Mouse (Mus musculus) midbrain, embryonic 16.5 days (tissue): ENCODE data around the gene Tbc1d1. TPM values are rescaled to one million over a fixed set of nuclear protein-coding genes. Genes with fewer than 3 reads are reported as not detected.
"Not testable (repeated sequence)": the region's sequence is repeated elsewhere in the genome, so short reads cannot be mapped to it uniquely, and the experiment has no call there.

Experiments
- ATAC-seq: fragments of 200-750 bp; cut with Nextera tagmentation; 2 replicates; pipeline ENCODE4 v1.8.0; 2017; ENCODE audit warnings: moderate TSS enrichment
- H3K27ac ChIP-seq: fragments of 300-500 bp; sonication (generic); 2 replicates; pipeline ENCODE4 v1.5.1; 2014; ENCODE audit warnings: mild to moderate bottlenecking, low read length, mixed read lengths
- H3K27me3 ChIP-seq: fragments of 300-500 bp; sonication (generic); 2 replicates; pipeline ENCODE4 v1.6.1; 2014; ENCODE audit warnings: low read depth, low read length, mixed read lengths; ENCODE audit not compliant: control insufficient read depth, insufficient read depth
- H3K36me3 ChIP-seq: fragments of 300-500 bp; sonication (generic); 2 replicates; pipeline ENCODE4 v1.6.1; 2014; ENCODE audit warnings: mild to moderate bottlenecking, low read length, moderate library complexity, mixed read lengths; ENCODE audit not compliant: control insufficient read depth, insufficient read depth
- H3K4me1 ChIP-seq: fragments of 300-500 bp; sonication (generic); 2 replicates; pipeline ENCODE4 v1.6.1; 2014; ENCODE audit warnings: mild to moderate bottlenecking, low read length, mixed read lengths; ENCODE audit not compliant: control insufficient read depth, insufficient read depth
- H3K4me2 ChIP-seq: fragments of 300-500 bp; sonication (generic); 2 replicates; pipeline ENCODE4 v1.6.1; 2014; ENCODE audit warnings: mild to moderate bottlenecking, low read length, mixed read lengths
- H3K4me3 ChIP-seq: fragments of 300-500 bp; sonication (generic); 2 replicates; pipeline ENCODE4 v1.5.1; 2014; ENCODE audit warnings: low read depth, mild to moderate bottlenecking, low read length, moderate library complexity, mixed read lengths
- H3K9ac ChIP-seq: fragments of 300-500 bp; sonication (generic); 2 replicates; pipeline ENCODE4 v1.6.1; 2014; ENCODE audit warnings: low read depth, low read length, mixed read lengths
- H3K9me3 ChIP-seq: fragments of 300-500 bp; sonication (generic); replicated peaks from 2 replicates; pipeline ENCODE4 v1.6.1; 2014; ENCODE audit warnings: mild to moderate bottlenecking, low read length, mixed read lengths; ENCODE audit not compliant: control insufficient read depth, poor library complexity, severe bottlenecking
- WGBS: fragments of 180-500 bp; shearing (Covaris S2); extraction: QIAGEN DNeasy Blood & Tissue Kit; methylation state at CpG from one replicate; pipeline ENCODE4 v1.1.7; 2014; 5-methylcytosine and 5-hydroxymethylcytosine counted together
- polyA plus RNA-seq: library from polyadenylated mRNA; unstranded; fragments of >200 nt; fragmentation: Nextera tagmentation; extraction: Ambion mirVana; gene quantifications from 2 replicates; pipeline ENCODE4 v1.2.1, GENCODE M21; 2015

Gene Tbc1d1
- polyA plus RNA-seq, 1 experiment from 2014 or later = 8.5 TPM

DNA sequence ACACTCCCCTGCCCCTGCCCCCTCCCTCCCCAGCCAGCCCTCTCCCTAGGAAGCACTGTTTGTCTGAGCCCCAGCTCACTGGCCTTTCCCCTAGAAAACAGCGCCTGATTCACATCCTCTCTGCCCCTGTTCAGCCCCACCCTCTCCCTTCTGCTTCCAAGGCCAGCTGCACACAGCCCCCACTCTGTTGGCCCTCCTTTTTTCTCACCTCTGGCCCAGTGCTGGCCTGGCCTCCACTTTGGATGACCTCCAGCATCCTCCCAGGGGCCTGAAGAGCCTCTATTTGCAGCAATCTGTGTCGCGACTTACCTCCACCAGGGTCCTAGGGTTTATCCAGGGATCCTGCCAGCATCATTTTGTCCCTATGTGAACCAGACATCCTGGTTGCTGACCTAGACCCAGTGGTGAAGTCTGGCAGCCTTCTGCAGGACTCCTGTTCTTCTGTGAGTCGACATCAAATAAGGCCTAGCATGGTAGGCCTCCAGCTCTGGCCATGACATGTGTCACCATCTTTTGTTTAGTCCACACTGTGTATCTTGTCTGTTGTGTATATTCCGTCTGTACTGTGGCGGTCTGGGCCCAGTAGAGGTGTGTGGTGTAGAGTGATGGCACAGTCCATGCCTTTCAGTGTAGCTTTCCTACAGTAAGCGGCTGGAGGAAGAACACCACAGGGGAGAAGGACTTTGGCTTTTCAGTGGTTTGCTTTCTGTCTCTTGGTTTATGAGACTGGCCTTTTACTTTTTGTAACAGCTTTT lies 170.5 kb downstream of the Tbc1d1 start:
- H3K4me2 ChIP-seq = no peak overlapping the region
- WGBS = 63% methylated on average over 7 of the region's 7 CpGs
- H3K9ac ChIP-seq = no peak overlapping the region
- no peaks in the 10 kb centered on the region for H3K9me3 ChIP-seq
- no peaks in the 10 kb centered on the region for H3K27me3 ChIP-seq
- H3K4me1 ChIP-seq = peaks cover 4% of the 10 kb centered on the region; the same call in 1 of the 2 replicates
- peak; percentile 30; the same call in 1 of the 2 replicates for ATAC-seq
- H3K36me3 ChIP-seq = no peaks in the 10 kb centered on the region
- H3K27ac ChIP-seq = peak overlapping the region; percentile 44
- H3K4me3 ChIP-seq = no peak overlapping the region

DNA sequence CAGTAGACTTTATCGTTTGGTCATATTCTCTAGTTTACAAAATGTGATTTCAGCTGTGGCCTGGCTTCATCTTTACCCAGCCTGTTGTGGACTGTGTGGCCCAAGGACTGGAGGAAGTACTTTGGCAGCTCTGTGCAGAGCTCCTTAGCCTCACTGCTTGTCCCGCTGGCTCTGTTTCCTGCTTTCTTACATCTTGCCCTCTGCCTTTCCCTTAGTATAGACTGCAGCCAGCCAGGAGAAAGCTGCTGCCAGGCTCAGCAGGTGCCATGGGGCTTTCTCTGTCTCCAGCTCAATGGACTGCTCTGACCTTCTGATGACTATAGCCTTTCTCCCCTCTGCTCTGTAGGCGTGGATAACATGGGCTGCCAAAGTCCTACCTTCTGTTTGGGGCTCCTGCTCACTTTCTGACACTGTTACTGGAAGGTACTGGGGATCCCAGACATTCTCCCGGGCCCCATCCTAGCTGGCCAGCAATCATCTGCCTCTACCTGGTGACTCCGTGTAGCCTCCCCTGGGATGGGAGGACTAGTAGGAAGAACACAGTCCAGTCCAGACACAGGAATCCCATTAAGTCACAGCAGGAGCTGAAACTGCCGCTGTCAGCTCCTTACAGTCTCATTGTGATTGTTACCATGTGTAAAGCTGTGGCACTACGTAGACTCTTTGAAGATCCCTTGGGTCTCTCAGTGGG lies 171.3 kb downstream of the Tbc1d1 start:
- no peak for ATAC-seq
- no peaks in the 10 kb centered on the region for H3K9me3 ChIP-seq
- H3K36me3 ChIP-seq = no peaks in the 10 kb centered on the region
- H3K27ac ChIP-seq = peak overlapping the region; percentile 44; the same call in 1 of the 2 replicates
- H3K4me2 ChIP-seq = no peak overlapping the region
- H3K27me3 ChIP-seq = no peaks in the 10 kb centered on the region
- H3K4me1 ChIP-seq = peaks cover 4% of the 10 kb centered on the region; the same call in 1 of the 2 replicates
- H3K9ac ChIP-seq = no peak overlapping the region
- no peak overlapping the region for H3K4me3 ChIP-seq
- WGBS = 52% methylated on average over 7 of the region's 7 CpGs

DNA sequence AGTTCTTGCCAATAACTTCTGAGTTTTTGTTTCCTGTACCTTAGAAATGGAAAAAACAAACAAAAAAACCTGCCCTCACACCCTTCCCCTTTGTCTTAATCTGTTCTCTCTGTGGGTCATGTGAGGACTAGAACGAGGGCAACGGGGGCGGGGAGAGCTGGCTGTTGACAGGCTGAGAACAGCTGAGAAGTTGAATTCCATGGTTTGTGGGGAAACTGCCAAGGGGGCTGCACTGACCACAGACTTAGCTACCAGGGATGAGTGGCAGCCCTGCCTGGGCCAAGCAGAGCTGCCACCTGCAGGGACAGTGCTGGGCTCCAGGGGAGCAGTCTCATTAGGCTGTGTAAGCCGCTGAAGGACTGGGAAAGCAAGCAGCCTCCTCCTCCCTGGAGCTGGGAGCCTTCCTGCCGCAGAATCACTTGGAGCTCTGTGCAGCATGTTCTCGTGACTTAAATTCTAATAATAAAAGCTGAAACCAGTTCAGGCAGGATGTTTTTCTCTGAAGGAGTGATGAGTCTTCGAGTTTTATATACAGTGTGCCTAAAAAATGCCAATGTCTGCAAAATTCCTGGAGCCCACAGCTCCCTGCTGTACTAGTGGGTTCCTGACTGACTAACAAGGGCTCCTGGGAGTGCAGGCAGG lies 180.8 kb downstream of the Tbc1d1 start:
- Histone ChIP-seq H3K4me1 (peaks cover 7% of the 10 kb centered on the region), H3K36me3 (peaks cover 3% of the 10 kb centered on the region; the same call in 1 of the 2 replicates), H3K27me3 (no peaks in the 10 kb centered on the region), H3K4me2 (no peak overlapping the region), H3K4me3 (no peak overlapping the region), H3K9me3 (no peaks in the 10 kb centered on the region), H3K27ac (peak overlapping the region; percentile 71), H3K9ac (no peak overlapping the region)
- peak; percentile 74 for ATAC-seq
- 23% methylated on average over 7 of the region's 7 CpGs for WGBS

DNA sequence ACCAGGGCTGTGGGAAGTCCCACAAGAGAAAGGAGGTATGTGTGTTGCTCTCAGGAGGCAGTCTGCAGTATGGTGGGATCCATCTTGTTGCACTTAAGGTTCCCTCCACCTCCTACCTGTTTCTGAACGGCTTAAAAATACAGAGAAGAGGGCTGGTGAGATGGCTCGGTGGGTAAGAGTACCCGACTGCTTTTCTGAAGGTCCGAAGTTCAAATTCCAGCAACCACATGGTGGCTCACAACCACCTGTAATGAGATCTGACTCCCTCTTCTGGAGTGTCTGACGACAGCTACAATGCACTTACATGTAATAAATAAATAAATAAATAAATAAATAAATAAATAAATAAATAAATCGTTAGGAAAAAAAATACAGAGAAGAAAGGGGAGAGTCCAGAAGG lies 182.7 kb downstream of the Tbc1d1 start:
- not testable (repeated sequence) for H3K4me1 ChIP-seq, H3K9ac ChIP-seq, H3K4me2 ChIP-seq, H3K27ac ChIP-seq, ATAC-seq, H3K4me3 ChIP-seq, H3K36me3 ChIP-seq, H3K27me3 ChIP-seq, H3K9me3 ChIP-seq
- WGBS = 86% methylated on average over 6 of the region's 6 CpGs

DNA sequence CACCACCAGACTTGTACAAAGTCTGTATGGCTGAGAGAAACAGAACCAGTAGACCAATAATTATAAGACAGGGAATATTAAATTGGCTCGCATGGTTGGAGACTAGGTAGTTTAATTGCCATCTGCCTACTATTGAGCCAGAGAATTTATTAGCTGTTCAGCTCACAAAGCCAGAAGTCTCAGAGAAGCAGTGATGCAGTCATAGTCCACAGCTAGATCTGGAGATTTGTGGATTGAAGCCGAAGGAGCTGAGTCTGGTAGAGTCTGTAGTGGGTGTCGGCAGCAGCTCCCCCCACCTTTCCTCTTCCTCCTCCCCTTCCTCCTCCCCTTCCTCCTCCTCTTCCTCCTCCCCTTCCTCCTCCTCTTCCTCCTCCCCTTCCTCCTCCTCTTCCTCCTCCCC lies 184.3 kb downstream of the Tbc1d1 start:
- H3K4me1 ChIP-seq = peaks cover 16% of the 10 kb centered on the region
- H3K4me3 ChIP-seq = no peak overlapping the region
- no peak for ATAC-seq
- peaks cover under 1% of the 10 kb centered on the region; the same call in 1 of the 2 replicates for H3K36me3 ChIP-seq
- H3K27me3 ChIP-seq = no peaks in the 10 kb centered on the region
- no peak overlapping the region for H3K4me2 ChIP-seq
- H3K9ac ChIP-seq = no peak overlapping the region
- H3K9me3 ChIP-seq = no peaks in the 10 kb centered on the region
- H3K27ac ChIP-seq = no peak overlapping the region
- WGBS = 90% methylated on average over 3 of the region's 3 CpGs

DNA sequence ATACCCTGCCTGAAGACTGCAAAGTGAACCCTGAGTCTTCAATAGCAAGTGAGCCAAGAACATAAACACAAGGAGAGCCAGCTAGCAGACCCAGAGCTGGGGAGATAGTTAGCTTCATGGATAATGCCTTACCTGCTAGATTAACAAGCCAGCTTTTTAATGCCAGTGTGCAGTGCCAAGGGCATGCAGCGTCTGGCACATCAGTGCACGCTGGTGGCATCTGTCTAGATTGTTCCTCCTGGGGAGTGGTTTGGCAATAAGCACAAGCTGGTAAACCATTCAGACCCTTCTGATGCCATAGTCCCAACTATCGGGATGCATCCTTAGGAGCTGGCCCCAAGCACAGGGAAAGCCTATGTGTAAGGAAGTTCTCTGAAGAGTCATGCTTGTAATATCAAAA lies 185.6 kb downstream of the Tbc1d1 start:
- peaks cover 23% of the 10 kb centered on the region for H3K4me1 ChIP-seq
- H3K9me3 ChIP-seq = no peaks in the 10 kb centered on the region
- no peak overlapping the region for H3K4me2 ChIP-seq
- H3K9ac ChIP-seq = no peak overlapping the region
- 89% methylated on average over 3 of the region's 3 CpGs for WGBS
- H3K36me3 ChIP-seq = no peaks in the 10 kb centered on the region
- ATAC-seq = no peak
- H3K4me3 ChIP-seq = no peak overlapping the region
- no peaks in the 10 kb centered on the region for H3K27me3 ChIP-seq
- H3K27ac ChIP-seq = no peak overlapping the region

DNA sequence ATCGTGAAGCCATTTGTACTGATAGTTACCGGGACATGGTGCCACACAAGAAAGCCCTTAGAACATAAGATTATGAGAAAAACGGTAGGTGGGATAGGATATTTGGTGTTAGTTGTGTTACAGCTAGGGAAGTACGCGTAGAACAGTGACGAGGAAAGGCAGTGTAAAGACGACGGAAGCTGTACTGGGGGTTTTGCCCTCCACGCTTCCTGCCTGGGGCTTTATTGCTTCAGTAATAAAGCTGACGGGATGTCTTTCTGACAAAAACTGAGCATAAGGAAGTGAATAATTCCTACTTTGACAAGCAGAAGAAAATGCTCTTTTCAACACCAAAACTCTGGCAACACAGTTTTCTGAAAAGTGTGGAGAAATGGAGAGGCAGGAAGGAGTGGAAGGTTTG lies 186.0 kb downstream of the Tbc1d1 start:
- no peaks in the 10 kb centered on the region for H3K9me3 ChIP-seq
- no peak overlapping the region for H3K4me3 ChIP-seq
- H3K27ac ChIP-seq = no peak overlapping the region
- H3K27me3 ChIP-seq = no peaks in the 10 kb centered on the region
- no peaks in the 10 kb centered on the region for H3K36me3 ChIP-seq
- no peak for ATAC-seq
- H3K4me2 ChIP-seq = no peak overlapping the region
- WGBS = 82% methylated on average over 10 of the region's 10 CpGs
- H3K9ac ChIP-seq = no peak overlapping the region
- H3K4me1 ChIP-seq = peaks cover 19% of the 10 kb centered on the region

DNA sequence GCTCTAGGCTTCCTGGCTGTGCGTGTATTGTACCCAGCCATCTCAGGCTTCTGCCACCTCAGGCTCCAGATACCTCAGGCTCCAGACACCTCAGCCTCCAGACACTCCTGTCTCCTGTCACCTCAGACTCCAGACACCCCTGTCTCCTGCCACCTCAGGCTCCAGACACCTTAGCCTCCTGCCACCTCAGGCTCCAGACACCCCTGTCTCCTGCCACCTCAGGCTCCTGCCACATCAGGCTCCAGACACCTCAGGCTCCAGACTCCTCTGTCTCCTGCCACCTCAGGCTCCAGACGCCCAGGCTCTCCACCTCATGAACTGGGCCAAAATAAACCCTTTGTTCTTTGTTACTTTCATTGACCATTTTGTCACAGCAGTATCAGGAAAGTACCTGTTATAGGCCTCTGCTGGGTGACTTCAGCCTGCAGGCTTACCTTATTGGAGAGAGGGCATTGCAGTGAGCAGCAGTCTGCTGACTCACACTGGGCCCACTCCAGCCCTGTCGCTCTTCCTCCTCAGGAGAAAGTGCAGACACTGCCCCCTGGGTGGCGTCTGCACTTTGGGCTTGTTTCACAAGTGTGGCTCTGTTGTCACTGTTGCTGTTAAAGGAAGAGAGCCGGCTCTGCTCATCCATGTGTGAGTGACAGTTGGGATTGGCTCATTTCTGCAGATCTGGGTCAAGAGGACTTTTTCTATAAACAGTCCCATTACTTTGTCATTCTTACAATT lies 188.0 kb downstream of the Tbc1d1 start:
- Histone ChIP-seq H3K27ac (peak overlapping the region; percentile 10; the same call in 1 of the 2 replicates), H3K27me3 (no peaks in the 10 kb centered on the region), H3K4me1 (peaks cover 16% of the 10 kb centered on the region), H3K9me3 (no peaks in the 10 kb centered on the region), H3K4me3 (no peak overlapping the region), H3K36me3 (no peaks in the 10 kb centered on the region), H3K4me2 (no peak overlapping the region), H3K9ac (no peak overlapping the region)
- 44% methylated on average over 5 of the region's 5 CpGs for WGBS
- ATAC-seq = no peak
